Mouse (Mus musculus) intestine, embryonic 14.5 days (tissue): ENCODE measurements around the gene Utrn. TPM values are rescaled to one million over a fixed set of nuclear protein-coding genes. Genes with fewer than 3 reads are reported as not detected.

Experiments used
- ATAC-seq: fragments of 200-750 bp; cut with Nextera tagmentation; replicated peaks from 2 replicates; pipeline ENCODE4 v1.8.0; 2017; ENCODE audit warnings: low read depth, moderate number of reproducible peaks, moderate TSS enrichment, moderate library complexity; ENCODE audit not compliant: low FRiP score, low TSS enrichment
- DNase-seq: peaks from one replicate; pipeline ENCODE4 v3.0.0-alpha.2; 2018; ENCODE audit warnings: low spot score
- H3K27ac ChIP-seq: fragments of 300-500 bp; sonication (generic); 2 replicates; pipeline ENCODE4 v1.5.1; 2014; ENCODE audit warnings: low read depth, mild to moderate bottlenecking, control low read depth
- H3K27me3 ChIP-seq: fragments of 300-500 bp; sonication (generic); replicated peaks from 2 replicates; pipeline ENCODE4 v1.6.1; 2014; ENCODE audit warnings: low read length, control low read depth; ENCODE audit not compliant: control insufficient read depth, insufficient read depth
- H3K36me3 ChIP-seq: fragments of 300-500 bp; sonication (generic); 2 replicates; pipeline ENCODE4 v1.6.1; 2014; ENCODE audit warnings: low read length, control low read depth; ENCODE audit not compliant: control insufficient read depth, insufficient read depth
- H3K4me1 ChIP-seq: fragments of 300-500 bp; sonication (generic); replicated peaks from 2 replicates; pipeline ENCODE4 v1.6.1; 2014; ENCODE audit warnings: low read length, control low read depth, mixed read lengths; ENCODE audit not compliant: control insufficient read depth, insufficient read depth
- H3K4me2 ChIP-seq: fragments of 300-500 bp; sonication (generic); 2 replicates; pipeline ENCODE4 v1.6.1; 2014; ENCODE audit warnings: low read length
- H3K4me3 ChIP-seq: fragments of 300-500 bp; sonication (generic); 2 replicates; pipeline ENCODE4 v1.5.1; 2014; ENCODE audit warnings: low read depth, low read length, control low read depth, mixed read lengths
- H3K9ac ChIP-seq: fragments of 300-500 bp; sonication (generic); 2 replicates; pipeline ENCODE4 v1.6.1; 2014; ENCODE audit warnings: mild to moderate bottlenecking, low read length
- H3K9me3 ChIP-seq: fragments of 300-500 bp; sonication (generic); 2 replicates; pipeline ENCODE4 v1.6.1; 2016; ENCODE audit warnings: low read length, control low read depth; ENCODE audit not compliant: control insufficient read depth
- WGBS: fragments of 180-500 bp; shearing (Covaris S2); extraction: QIAGEN DNeasy Blood & Tissue Kit; methylation state at CpG from one replicate; pipeline ENCODE4 v1.1.7; 2014; 5-methylcytosine and 5-hydroxymethylcytosine counted together
- polyA plus RNA-seq: library from polyadenylated mRNA; unstranded; fragments of >200 nt; fragmentation: Nextera tagmentation; extraction: Ambion mirVana; gene quantifications from 2 replicates; pipeline ENCODE4 v1.2.1, GENCODE M21; 2014

The Utrn gene
- polyA plus RNA-seq, 1 experiment from 2014 or later: 55.1 TPM

GRCm38 (mm10) chr10:12406338-12407110 lies 462.6 kb downstream of the Utrn start:
- Histone ChIP-seq H3K9ac (no peak overlapping the region), H3K36me3 (peaks cover 27% of the 10 kb centered on the region), H3K27me3 (no peaks in the 10 kb centered on the region), H3K27ac (no peak overlapping the region), H3K4me3 (no peak overlapping the region), H3K4me1 (no peaks in the 10 kb centered on the region), H3K4me2 (no peak overlapping the region), H3K9me3 (no peaks in the 10 kb centered on the region)
- 86% methylated on average over 12 of the region's 12 CpGs for WGBS
- no peak for ATAC-seq
- no peak for DNase-seq

- Histone ChIP-seq H3K36me3 (peaks cover 26% of the 10 kb centered on the region), H3K4me3 (no peak overlapping the region), H3K4me2 (no peak overlapping the region), H3K9me3 (no peaks in the 10 kb centered on the region), H3K27me3 (no peaks in the 10 kb centered on the region), H3K9ac (no peak overlapping the region), H3K4me1 (no peaks in the 10 kb centered on the region), H3K27ac (no peak overlapping the region)
- WGBS: 58% methylated on average over 2 of the region's 2 CpGs
- DNase-seq (no peak), ATAC-seq (no peak)
Measured at GRCm38 (mm10) chr10:12399450-12399849, 469.7 kb downstream of the Utrn start.

- Histone ChIP-seq H3K4me3 (no peak overlapping the region), H3K9ac (no peak overlapping the region), H3K9me3 (no peaks in the 10 kb centered on the region), H3K27me3 (no peaks in the 10 kb centered on the region), H3K4me2 (no peak overlapping the region), H3K36me3 (no peaks in the 10 kb centered on the region; the same call in 1 of the 2 replicates), H3K27ac (no peak overlapping the region), H3K4me1 (no peaks in the 10 kb centered on the region)
- ATAC-seq (no peak), DNase-seq (no peak)
- 98% methylated on average over 1 of the region's 1 CpGs for WGBS
Measured at GRCm38 (mm10) chr10:12380139-12380538, 489.0 kb downstream of the Utrn start.

- 90% methylated on average over 1 of the region's 1 CpGs for WGBS
- no peak for DNase-seq
- Histone ChIP-seq H3K4me2 (no peak overlapping the region), H3K4me3 (no peak overlapping the region), H3K27ac (no peak overlapping the region), H3K27me3 (no peaks in the 10 kb centered on the region), H3K4me1 (no peaks in the 10 kb centered on the region), H3K9me3 (no peaks in the 10 kb centered on the region), H3K36me3 (no peaks in the 10 kb centered on the region; the same call in 1 of the 2 replicates), H3K9ac (no peak overlapping the region)
- ATAC-seq: no peak
Measured at GRCm38 (mm10) chr10:12379123-12379522, 490.0 kb downstream of the Utrn start.

- H3K27ac ChIP-seq: no peak overlapping the region
- DNase-seq (no peak), ATAC-seq (no peak)
- 76% methylated on average over 3 of the region's 3 CpGs for WGBS
- H3K4me1 ChIP-seq: no peaks in the 10 kb centered on the region
- H3K9me3 ChIP-seq: no peaks in the 10 kb centered on the region
- H3K9ac ChIP-seq: no peak overlapping the region
- no peak overlapping the region for H3K4me2 ChIP-seq
- no peaks in the 10 kb centered on the region for H3K36me3 ChIP-seq
- H3K4me3 ChIP-seq: no peak overlapping the region
- no peaks in the 10 kb centered on the region for H3K27me3 ChIP-seq
Measured at GRCm38 (mm10) chr10:12377727-12378126, 491.4 kb downstream of the Utrn start.

- DNase-seq (no peak), ATAC-seq (no peak)
- H3K36me3 ChIP-seq: no peaks in the 10 kb centered on the region
- H3K4me1 ChIP-seq: no peaks in the 10 kb centered on the region
- no peak overlapping the region for H3K27ac ChIP-seq
- H3K4me3 ChIP-seq: no peak overlapping the region
- no peaks in the 10 kb centered on the region for H3K9me3 ChIP-seq
- no peak overlapping the region for H3K4me2 ChIP-seq
- 47% methylated on average over 2 of the region's 2 CpGs for WGBS
- no peaks in the 10 kb centered on the region for H3K27me3 ChIP-seq
- no peak overlapping the region for H3K9ac ChIP-seq
Measured at GRCm38 (mm10) chr10:12376015-12376414, 493.1 kb downstream of the Utrn start.

- no peak overlapping the region for H3K4me2 ChIP-seq
- H3K27me3 ChIP-seq: no peaks in the 10 kb centered on the region
- H3K9ac ChIP-seq: no peak overlapping the region
- DNase-seq (no peak), ATAC-seq (no peak)
- WGBS: 81% methylated on average over 1 of the region's 1 CpGs
- no peaks in the 10 kb centered on the region for H3K36me3 ChIP-seq
- H3K4me3 ChIP-seq: no peak overlapping the region
- H3K4me1 ChIP-seq: no peaks in the 10 kb centered on the region
- H3K27ac ChIP-seq: no peak overlapping the region
- no peaks in the 10 kb centered on the region for H3K9me3 ChIP-seq
Measured at GRCm38 (mm10) chr10:12374741-12375140, 494.4 kb downstream of the Utrn start.

- no peak overlapping the region for H3K27ac ChIP-seq
- no peaks in the 10 kb centered on the region for H3K4me1 ChIP-seq
- no peaks in the 10 kb centered on the region for H3K27me3 ChIP-seq
- 82% methylated on average over 4 of the region's 4 CpGs for WGBS
- no peak for ATAC-seq
- no peak overlapping the region for H3K4me3 ChIP-seq
- no peak for DNase-seq
- no peak overlapping the region for H3K4me2 ChIP-seq
- no peaks in the 10 kb centered on the region for H3K9me3 ChIP-seq
- H3K9ac ChIP-seq: no peak overlapping the region
- H3K36me3 ChIP-seq: no peaks in the 10 kb centered on the region
Measured at GRCm38 (mm10) chr10:12354556-12354955, 514.6 kb downstream of the Utrn start.

- Histone ChIP-seq H3K4me3 (no peak overlapping the region), H3K27ac (no peak overlapping the region), H3K9me3 (no peaks in the 10 kb centered on the region), H3K9ac (no peak overlapping the region), H3K4me2 (no peak overlapping the region), H3K36me3 (no peaks in the 10 kb centered on the region), H3K27me3 (no peaks in the 10 kb centered on the region), H3K4me1 (no peaks in the 10 kb centered on the region)
- 65% methylated on average over 5 of the region's 5 CpGs for WGBS
- DNase-seq: no peak
- no peak for ATAC-seq
Measured at GRCm38 (mm10) chr10:12354106-12354505, 515.1 kb downstream of the Utrn start.
